Mouse (Mus musculus) bone marrow, adult 2 months (tissue): ENCODE measurements around the gene Ush1g.

Source experiments
- CTCF ChIP-seq: fragments of 200-500 bp; IDR thresholded peaks from 2 replicates; pipeline ENCODE4 v1.5.1; 2011; ENCODE audit warnings: low read length, control low read depth; ENCODE audit not compliant: control insufficient read depth, insufficient read depth
- POLR2A ChIP-seq: fragments of 200-500 bp; IDR thresholded peaks from 2 replicates; pipeline ENCODE4 v1.6.1; 2011; ENCODE audit warnings: low read depth, mild to moderate bottlenecking, control low read depth, low read length, borderline replicate concordance; ENCODE audit not compliant: control insufficient read depth

GRCm38 (mm10) chr11:115326730-115327129, 4.9 kb upstream of the Ush1g start:
- TF ChIP-seq POLR2A (no peak), CTCF (no peak)
